Mouse (Mus musculus) kidney, adult 18-20 months (tissue): ENCODE data around the gene Cxcl15.
"Not testable (repeated sequence)": the region's sequence is repeated elsewhere in the genome, so short reads cannot be mapped to it uniquely, and the experiment has no call there.

ENCODE experiments used
- DNase-seq: peaks from one replicate; pipeline ENCODE4 v3.0.0; 2021

The Cxcl15 gene

DNA sequence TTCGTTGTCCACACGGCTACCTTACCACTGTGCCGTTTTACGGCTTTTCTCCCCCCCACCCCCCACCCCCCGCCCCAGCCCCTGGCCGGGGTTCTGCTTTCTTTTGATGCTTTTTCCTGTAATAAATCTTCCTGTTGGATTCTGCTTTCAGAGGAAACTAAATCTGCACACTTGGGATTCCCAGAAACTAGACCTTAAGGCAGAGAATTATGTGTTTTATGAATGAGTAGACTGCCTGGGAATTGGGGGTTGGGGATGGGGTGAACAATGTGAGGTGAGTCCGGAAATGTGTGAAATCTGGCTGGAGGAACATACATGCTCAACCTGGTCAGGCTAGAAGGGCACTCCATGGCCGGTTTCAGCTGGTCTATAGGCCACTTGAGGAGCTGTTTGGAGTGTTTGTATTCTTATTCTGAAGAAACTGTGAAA is 4.2 kb upstream of the Cxcl15 start:
- no peak for DNase-seq

GRCm38 (mm10) chr5:90795392-90795791 is 1.1 kb downstream of the Cxcl15 start:
- DNase-seq, result not testable (repeated sequence)

- DNase-seq, result no peak
These were observed 10.2 kb downstream of the Cxcl15 start for GRCm38 (mm10) chr5:90804574-90804973.

- DNase-seq, result no peak
These were observed 11.7 kb downstream of the Cxcl15 start for GRCm38 (mm10) chr5:90806050-90806449.

- no peak for DNase-seq
These were observed 13.0 kb downstream of the Cxcl15 start for GRCm38 (mm10) chr5:90807176-90807950.

DNA sequence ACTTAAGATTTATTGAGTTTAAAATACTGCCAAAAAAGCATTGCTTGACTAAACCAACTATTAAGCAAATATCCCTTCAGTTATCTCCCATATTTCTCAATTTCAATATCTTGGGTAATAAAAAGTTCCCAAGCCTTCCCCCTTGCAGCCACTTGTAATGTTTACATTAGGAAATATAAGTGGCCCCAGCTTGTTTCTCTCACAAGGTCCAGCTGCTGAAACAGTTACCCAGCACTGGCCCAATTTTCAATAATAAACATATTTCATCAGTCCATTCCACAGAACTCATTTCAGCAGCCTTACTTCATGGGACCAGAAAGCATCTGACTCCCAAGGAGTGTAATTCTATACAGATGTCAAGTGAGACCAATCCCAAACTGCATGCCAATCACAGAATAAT is 25.4 kb downstream of the Cxcl15 start:
- DNase-seq, result no peak

- no peak for DNase-seq
These were observed 37.9 kb downstream of the Cxcl15 start for GRCm38 (mm10) chr5:90832145-90832767.

- DNase-seq, result no peak
These were observed 38.5 kb downstream of the Cxcl15 start for GRCm38 (mm10) chr5:90832768-90833388.

- DNase-seq, result no peak
These were observed 40.1 kb downstream of the Cxcl15 start for GRCm38 (mm10) chr5:90834436-90834835.

GRCm38 (mm10) chr5:90838582-90838981 is 44.2 kb downstream of the Cxcl15 start:
- DNase-seq, result no peak

DNA sequence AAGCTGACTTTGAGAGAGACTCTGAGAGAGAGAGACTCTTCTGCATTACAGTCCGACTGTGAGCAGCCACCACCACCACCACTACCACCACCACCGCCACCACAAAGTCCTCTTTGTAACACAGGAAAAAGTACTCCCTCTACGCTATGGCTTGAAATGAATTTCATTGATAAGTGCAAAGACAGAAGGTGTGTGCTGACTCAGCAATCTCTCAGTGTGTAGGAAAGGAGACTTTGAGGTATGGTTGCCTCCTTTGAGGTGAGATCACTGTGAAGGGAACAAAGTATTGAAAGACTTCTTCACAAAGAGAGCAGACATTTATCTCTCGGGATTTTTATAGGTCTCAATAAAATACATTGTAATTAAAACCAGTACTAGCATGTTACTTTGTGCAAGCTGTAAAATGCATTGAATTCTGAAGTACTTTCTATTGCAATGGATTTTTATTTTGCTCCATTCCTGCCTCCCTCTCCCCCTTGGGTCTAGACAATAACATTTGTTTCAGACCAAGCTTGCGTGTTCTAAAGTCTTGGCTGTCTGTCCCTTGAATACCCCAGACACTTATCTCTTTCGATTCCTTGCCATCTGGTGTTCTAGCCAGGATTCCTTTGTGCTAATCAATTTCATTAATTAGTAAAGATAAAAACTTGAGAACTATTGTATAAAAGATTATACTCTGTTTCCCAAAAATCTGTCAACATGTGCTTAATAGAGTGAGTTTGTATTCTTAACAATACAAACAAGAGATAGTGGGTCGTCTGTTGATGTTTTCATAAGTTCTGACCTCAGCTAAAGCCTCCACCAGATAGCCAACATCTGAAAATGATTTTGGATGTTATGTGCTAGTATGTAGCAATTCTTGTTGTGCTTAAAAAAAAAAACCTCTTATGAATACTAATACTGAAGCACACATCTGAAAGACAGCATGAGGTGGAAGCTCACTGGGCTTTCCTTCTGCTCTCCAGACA is 46.9 kb downstream of the Cxcl15 start:
- DNase-seq, result no peak

- peak; percentile 20 for DNase-seq
These were observed 49.6 kb downstream of the Cxcl15 start for GRCm38 (mm10) chr5:90843891-90844290.

- not testable (repeated sequence) for DNase-seq
These were observed 55.8 kb downstream of the Cxcl15 start for GRCm38 (mm10) chr5:90850096-90850495.

- DNase-seq, result not testable (repeated sequence)
These were observed 57.1 kb downstream of the Cxcl15 start for GRCm38 (mm10) chr5:90851391-90851790.
